Mouse (Mus musculus) forebrain, embryonic 11.5 days (tissue): ENCODE results near the gene Itpr3. TPM values are rescaled to one million over a fixed set of nuclear protein-coding genes. Genes with fewer than 3 reads are reported as not detected.

ENCODE experiments used
- ATAC-seq: fragments of 200-750 bp; cut with Nextera tagmentation; replicated peaks from 2 replicates; pipeline ENCODE4 v1.8.0; 2017; ENCODE audit warnings: moderate TSS enrichment; ENCODE audit not compliant: low FRiP score
- DNase-seq: peaks from one replicate; pipeline ENCODE4 v3.0.0-alpha.2; 2017; ENCODE audit warnings: low spot score
- H3K27ac ChIP-seq: fragments of 300-500 bp; sonication (generic); 2 replicates; pipeline ENCODE4 v1.5.1; 2014; ENCODE audit warnings: low read depth, low read length
- H3K27me3 ChIP-seq: fragments of 300-500 bp; sonication (generic); 2 replicates; pipeline ENCODE4 v1.6.1; 2014; ENCODE audit warnings: mild to moderate bottlenecking, low read length, mixed read lengths; ENCODE audit not compliant: control insufficient read depth, insufficient read depth
- H3K36me3 ChIP-seq: fragments of 300-500 bp; sonication (generic); 2 replicates; pipeline ENCODE4 v1.6.1; 2014; ENCODE audit warnings: mild to moderate bottlenecking, low read length, moderate library complexity, mixed read lengths; ENCODE audit not compliant: control insufficient read depth, insufficient read depth
- H3K4me1 ChIP-seq: fragments of 300-500 bp; sonication (generic); replicated peaks from 2 replicates; pipeline ENCODE4 v1.6.1; 2014; ENCODE audit warnings: low read length, mixed read lengths; ENCODE audit not compliant: control insufficient read depth, insufficient read depth
- H3K4me2 ChIP-seq: fragments of 300-500 bp; sonication (generic); 2 replicates; pipeline ENCODE4 v1.6.1; 2014; ENCODE audit warnings: low read depth, mild to moderate bottlenecking, low read length, moderate library complexity, mixed read lengths; ENCODE audit not compliant: severe bottlenecking
- H3K4me3 ChIP-seq: fragments of 300-500 bp; sonication (generic); 2 replicates; pipeline ENCODE4 v1.5.1; 2014; ENCODE audit warnings: low read depth, low read length
- H3K9ac ChIP-seq: fragments of 300-500 bp; sonication (generic); 2 replicates; pipeline ENCODE4 v1.6.1; 2014; ENCODE audit warnings: low read length
- H3K9me3 ChIP-seq: fragments of 300-500 bp; sonication (generic); 2 replicates; pipeline ENCODE4 v1.6.1; 2016; ENCODE audit warnings: low read length, mixed read lengths; ENCODE audit not compliant: control insufficient read depth
- WGBS: fragments of 180-500 bp; shearing (Covaris S2); extraction: QIAGEN DNeasy Blood & Tissue Kit; methylation state at CpG from one replicate; pipeline ENCODE4 v1.1.7; 2014; 5-methylcytosine and 5-hydroxymethylcytosine counted together
- polyA plus RNA-seq: library from polyadenylated mRNA; unstranded; fragments of >200 nt; fragmentation: Nextera tagmentation; extraction: Ambion mirVana; gene quantifications from 2 replicates; pipeline ENCODE4 v1.2.1, GENCODE M21; 2014

The Itpr3 gene
- polyA plus RNA-seq, 1 experiment from 2014 or later = 2.2 TPM

DNA sequence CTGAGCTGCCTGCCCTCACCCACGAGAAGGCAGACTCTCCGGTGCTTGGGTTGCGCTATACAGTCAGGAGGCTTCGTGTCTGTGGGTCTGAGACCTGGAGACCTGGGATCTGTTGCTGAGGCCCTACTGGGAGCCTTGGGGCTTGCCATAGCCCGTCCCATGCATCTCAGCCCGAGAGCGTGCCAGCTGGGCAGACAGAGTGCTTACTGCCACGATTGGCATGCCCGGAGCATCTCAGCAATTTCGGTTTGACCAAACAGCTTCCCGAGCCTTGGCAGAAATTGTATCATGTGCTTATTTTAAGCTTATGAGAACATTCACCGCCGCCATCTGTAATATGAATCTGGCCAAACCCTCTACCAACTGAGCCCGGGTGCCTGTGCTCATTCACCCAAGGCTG is 97.2 kb downstream of the Itpr3 start:
- no peak overlapping the region for H3K27ac ChIP-seq
- no peak for DNase-seq
- WGBS = 90% methylated on average over 14 of the region's 14 CpGs
- no peak overlapping the region for H3K4me2 ChIP-seq
- no peak overlapping the region for H3K9ac ChIP-seq
- no peaks in the 10 kb centered on the region for H3K9me3 ChIP-seq
- H3K4me1 ChIP-seq = no peaks in the 10 kb centered on the region
- no peak for ATAC-seq
- no peaks in the 10 kb centered on the region for H3K36me3 ChIP-seq
- H3K4me3 ChIP-seq = no peak overlapping the region
- no peaks in the 10 kb centered on the region for H3K27me3 ChIP-seq

DNA sequence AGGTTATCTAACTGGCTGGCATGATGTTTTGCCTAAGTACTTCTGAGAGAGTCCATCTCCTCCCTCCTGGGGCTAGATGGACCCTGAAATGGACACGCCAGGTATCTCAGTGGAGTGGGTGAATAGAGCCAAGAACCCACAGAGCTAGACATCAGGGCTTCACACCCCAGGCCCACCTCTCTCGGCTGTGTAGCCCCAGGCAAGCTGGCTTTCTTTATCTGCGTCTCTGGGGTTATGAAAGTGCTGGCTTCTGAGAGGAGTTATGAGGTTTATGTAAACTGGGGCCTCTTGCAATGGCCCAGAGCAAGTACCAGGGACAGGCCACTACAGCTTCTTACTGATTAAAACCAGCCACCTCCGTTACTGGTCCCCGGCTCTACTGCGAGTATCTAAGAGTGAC is 97.8 kb downstream of the Itpr3 start:
- Histone ChIP-seq H3K9ac (no peak overlapping the region), H3K4me1 (no peaks in the 10 kb centered on the region), H3K36me3 (no peaks in the 10 kb centered on the region), H3K27me3 (no peaks in the 10 kb centered on the region), H3K27ac (no peak overlapping the region), H3K9me3 (no peaks in the 10 kb centered on the region), H3K4me3 (no peak overlapping the region), H3K4me2 (no peak overlapping the region)
- no peak for DNase-seq
- no peak for ATAC-seq
- WGBS = 90% methylated on average over 6 of the region's 6 CpGs

DNA sequence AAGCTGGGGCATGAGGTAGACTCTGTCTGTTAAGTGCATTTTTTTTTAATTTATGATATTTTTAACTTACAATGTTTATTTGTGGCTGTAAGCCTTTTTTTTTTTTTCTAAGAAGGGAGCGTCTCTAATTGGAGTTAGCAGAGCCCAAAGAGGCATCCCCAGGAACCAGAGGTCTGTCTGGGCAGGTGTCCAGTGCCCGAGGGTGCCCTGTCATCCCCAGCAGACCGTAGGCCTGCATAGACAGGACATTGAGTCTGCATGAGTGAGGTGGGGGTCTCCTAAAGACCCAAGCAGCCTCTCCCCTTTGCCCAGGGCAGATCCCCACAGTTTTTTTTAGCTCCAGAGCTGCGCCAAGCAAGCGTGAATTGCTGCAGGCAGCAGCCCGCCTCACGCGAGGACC is 98.6 kb downstream of the Itpr3 start:
- H3K36me3 ChIP-seq = no peaks in the 10 kb centered on the region
- WGBS = 92% methylated on average over 8 of the region's 8 CpGs
- ATAC-seq (no peak), DNase-seq (no peak)
- H3K9me3 ChIP-seq = no peaks in the 10 kb centered on the region
- H3K9ac ChIP-seq = no peak overlapping the region
- no peak overlapping the region for H3K4me2 ChIP-seq
- H3K27ac ChIP-seq = no peak overlapping the region
- no peaks in the 10 kb centered on the region for H3K27me3 ChIP-seq
- H3K4me3 ChIP-seq = no peak overlapping the region
- H3K4me1 ChIP-seq = no peaks in the 10 kb centered on the region

DNA sequence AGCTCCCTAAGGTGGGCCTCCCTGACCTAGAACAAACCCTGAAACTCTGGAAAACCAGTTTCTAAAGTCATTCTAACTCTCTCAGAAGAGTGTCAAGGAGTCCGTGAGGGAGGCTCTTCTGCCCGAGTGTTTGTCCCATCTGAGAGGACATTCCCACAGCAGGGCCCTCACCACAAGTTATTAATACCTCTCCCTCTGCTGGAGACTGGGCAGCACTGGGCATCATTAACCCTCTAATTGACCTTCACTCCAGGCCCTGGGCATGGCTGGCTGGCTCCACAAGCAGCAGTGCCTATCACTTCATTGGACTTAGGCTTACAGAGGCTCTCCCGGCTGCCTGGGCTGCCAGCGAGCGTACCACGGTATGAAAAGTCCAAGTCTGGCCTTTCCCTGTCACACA is 101.3 kb downstream of the Itpr3 start:
- WGBS = 90% methylated on average over 6 of the region's 6 CpGs

DNA sequence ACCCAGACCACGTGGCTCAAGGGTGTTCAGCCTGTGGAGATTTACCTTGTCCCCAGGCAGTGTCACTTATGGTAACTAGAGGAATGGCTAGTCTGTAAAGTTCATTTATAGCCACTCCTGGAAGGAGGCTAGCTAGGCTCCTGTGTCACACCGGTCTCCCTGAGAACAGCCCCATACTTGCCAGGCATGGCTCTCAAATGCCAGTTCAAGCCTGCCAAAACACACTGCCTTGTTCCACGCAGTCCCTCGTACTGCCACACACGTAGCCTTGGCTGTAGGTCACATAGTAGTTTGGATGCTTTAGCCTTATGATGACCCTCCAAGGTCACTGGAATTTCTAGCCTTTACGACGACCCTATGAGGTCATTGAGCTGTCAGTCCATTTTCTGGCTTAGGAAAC is 102.1 kb downstream of the Itpr3 start:
- WGBS = 80% methylated on average over 7 of the region's 7 CpGs
- no peak overlapping the region for H3K9ac ChIP-seq
- H3K4me2 ChIP-seq = no peak overlapping the region
- H3K4me3 ChIP-seq = no peak overlapping the region
- ATAC-seq (no peak), DNase-seq (no peak)
- no peaks in the 10 kb centered on the region for H3K4me1 ChIP-seq
- no peaks in the 10 kb centered on the region for H3K9me3 ChIP-seq
- H3K36me3 ChIP-seq = no peaks in the 10 kb centered on the region
- H3K27ac ChIP-seq = no peak overlapping the region
- no peaks in the 10 kb centered on the region for H3K27me3 ChIP-seq

More for the DNA sequence above, 101.3 kb downstream of the Itpr3 start:
- H3K36me3 ChIP-seq = no peaks in the 10 kb centered on the region
- no peaks in the 10 kb centered on the region for H3K4me1 ChIP-seq
- ATAC-seq (no peak), DNase-seq (no peak)
- H3K4me2 ChIP-seq = no peak overlapping the region
- H3K9ac ChIP-seq = no peak overlapping the region
- H3K4me3 ChIP-seq = no peak overlapping the region
- H3K27me3 ChIP-seq = no peaks in the 10 kb centered on the region
- no peak overlapping the region for H3K27ac ChIP-seq
- no peaks in the 10 kb centered on the region for H3K9me3 ChIP-seq

DNA sequence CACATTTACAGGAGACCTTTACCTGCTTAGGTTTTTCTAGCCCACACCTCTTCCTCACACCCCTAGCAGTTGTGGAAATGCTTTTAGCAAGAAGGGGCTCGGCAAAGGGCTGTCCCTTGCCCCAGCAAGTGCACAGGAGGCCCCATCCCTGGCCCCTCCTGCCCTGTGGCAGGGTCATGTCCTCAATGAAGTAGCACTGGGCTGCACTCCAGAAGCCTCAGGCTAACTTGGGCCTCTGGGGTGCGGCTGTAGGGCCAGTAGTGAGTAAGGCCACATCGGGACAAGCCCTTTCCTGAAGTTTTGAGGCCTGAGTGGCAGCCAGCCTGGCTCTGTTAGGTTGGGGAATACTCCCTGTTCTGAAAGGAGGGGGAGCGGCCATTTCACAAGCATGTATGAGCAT is 103.8 kb downstream of the Itpr3 start:
- no peak for DNase-seq
- Histone ChIP-seq H3K9me3 (no peaks in the 10 kb centered on the region), H3K36me3 (no peaks in the 10 kb centered on the region), H3K4me2 (no peak overlapping the region), H3K27ac (no peak overlapping the region), H3K27me3 (no peaks in the 10 kb centered on the region), H3K4me1 (no peaks in the 10 kb centered on the region), H3K9ac (no peak overlapping the region), H3K4me3 (no peak overlapping the region)
- 73% methylated on average over 4 of the region's 4 CpGs for WGBS
- ATAC-seq = no peak

DNA sequence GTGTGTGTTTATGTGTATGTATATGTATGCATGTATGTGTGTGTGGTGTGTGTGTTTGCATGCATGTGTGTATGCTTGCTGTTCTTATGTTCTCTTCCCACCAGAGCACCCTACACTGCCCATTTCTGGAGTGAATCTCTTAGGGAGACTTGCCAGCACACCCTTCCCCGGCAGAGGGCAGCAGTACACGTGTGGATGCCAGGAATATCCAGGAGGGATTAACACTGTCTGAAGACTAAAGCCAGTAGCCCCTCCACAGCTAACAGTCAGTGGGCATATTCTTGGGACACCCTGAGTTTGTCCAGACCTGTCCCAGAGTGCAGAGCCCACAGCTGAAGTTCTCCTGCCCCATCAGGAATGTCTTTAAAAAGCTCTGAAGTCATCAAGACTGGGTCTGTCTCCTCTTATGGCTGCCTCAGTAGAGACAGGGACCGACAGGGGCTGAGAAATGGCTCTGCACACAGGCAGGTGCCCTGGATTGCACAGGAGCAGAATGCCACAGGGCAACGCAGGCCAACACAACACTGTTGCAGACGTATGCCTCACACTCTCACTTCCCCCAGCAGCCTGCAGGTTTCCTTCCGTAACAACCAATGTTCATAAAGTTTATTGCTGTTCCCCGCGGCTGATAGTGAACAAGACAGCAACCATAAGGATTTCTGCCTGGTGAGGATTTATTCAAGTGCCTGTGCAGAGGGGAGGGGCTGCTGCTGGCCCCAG is 108.1 kb downstream of the Itpr3 start:
- no peaks in the 10 kb centered on the region for H3K36me3 ChIP-seq
- 67% methylated on average over 8 of the region's 8 CpGs for WGBS
- DNase-seq = peak; percentile 62
- ATAC-seq = no peak
- H3K4me1 ChIP-seq = no peaks in the 10 kb centered on the region
- H3K9ac ChIP-seq = no peak overlapping the region
- no peak overlapping the region for H3K4me3 ChIP-seq
- no peaks in the 10 kb centered on the region for H3K9me3 ChIP-seq
- no peak overlapping the region for H3K4me2 ChIP-seq
- H3K27me3 ChIP-seq = no peaks in the 10 kb centered on the region
- H3K27ac ChIP-seq = no peak overlapping the region

DNA sequence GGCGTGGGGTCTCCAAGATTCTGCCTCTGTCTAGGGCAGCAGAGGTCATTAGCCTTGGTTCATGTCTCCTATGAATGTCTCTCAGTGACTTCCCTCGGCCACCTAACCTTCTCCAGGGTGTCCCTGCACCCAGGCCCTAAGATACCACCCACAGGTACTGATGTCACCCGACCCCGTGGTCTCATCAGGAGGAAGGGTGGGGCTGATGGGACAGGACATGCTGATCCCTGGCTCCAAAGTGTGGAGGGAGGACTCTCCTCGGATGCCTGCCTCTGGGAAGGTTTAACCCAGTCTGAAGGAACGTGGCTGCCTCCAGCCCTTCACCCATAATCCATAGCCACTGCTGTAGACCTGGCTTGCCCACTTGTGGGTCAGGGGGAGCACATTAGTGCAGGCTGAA is 109.8 kb downstream of the Itpr3 start:
- Histone ChIP-seq H3K27me3 (no peaks in the 10 kb centered on the region), H3K4me3 (no peak overlapping the region), H3K9ac (no peak overlapping the region), H3K9me3 (no peaks in the 10 kb centered on the region), H3K36me3 (no peaks in the 10 kb centered on the region), H3K27ac (no peak overlapping the region), H3K4me1 (no peaks in the 10 kb centered on the region), H3K4me2 (no peak overlapping the region)
- WGBS = 81% methylated on average over 6 of the region's 6 CpGs
- DNase-seq = no peak
- no peak for ATAC-seq

DNA sequence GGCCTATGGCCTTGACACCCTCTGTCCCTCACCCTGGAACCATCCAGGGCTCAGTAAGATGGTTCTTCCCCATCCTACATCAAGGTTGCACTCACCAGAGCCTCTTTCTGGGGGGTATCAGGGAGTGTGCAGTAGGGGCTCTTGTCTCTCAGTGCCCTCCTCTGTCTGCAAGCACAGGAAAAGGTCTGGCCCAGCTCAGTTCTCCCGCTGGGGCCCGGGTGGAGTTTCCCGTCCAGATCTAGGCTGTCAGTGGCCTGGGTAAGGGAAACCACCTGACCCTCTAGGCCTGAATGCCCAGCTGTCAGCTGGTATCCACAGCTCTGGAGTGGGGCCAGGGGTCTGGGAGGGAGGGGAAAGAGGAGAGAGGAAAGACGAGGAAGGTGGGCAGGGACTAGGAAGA is 110.4 kb downstream of the Itpr3 start, which contains the start of gene Ip6k3:
Gene Ip6k3, minus strand, starts transcription at position 251 of the 400 bp plus-strand sequence.
- no peaks in the 10 kb centered on the region for H3K27me3 ChIP-seq
- DNase-seq = no peak
- no peak within 1 kb of the TSS for H3K9ac ChIP-seq
- no peak for ATAC-seq
- no peaks in the 10 kb centered on the region for H3K4me1 ChIP-seq
- WGBS = 75% methylated on average over 4 of the region's 4 CpGs
- H3K4me3 ChIP-seq = no peak within 1 kb of the TSS
- no peaks in the 10 kb centered on the region for H3K36me3 ChIP-seq
- no peak within 1 kb of the TSS for H3K4me2 ChIP-seq
- no peaks in the 10 kb centered on the region for H3K9me3 ChIP-seq
- no peak within 1 kb of the TSS for H3K27ac ChIP-seq
